7 mouse cellular contexts compared by ENCODE assay signal in genomic region chr2:28582647-28583353, GRCm38 (mm10). TPM values are rescaled to one million over a fixed set of nuclear protein-coding genes. Genes with fewer than 3 reads are reported as not detected.
DNase-seq lines count a peak whose midpoint lies in the region; ATAC-seq lines count a peak whose summit lies in the region.

No protein-coding gene starts in this region.

- H3K4me2 ChIP-seq in embryonic facial prominence, embryonic 11.5 days (ENCODE audit: low read depth, low read length), result peak overlapping the region; percentile 46
- peak overlapping the region; percentile 62 for H3K4me2 ChIP-seq in midbrain, embryonic 13.5 days (replicated peaks)

- peak; percentile 89 for ATAC-seq in embryonic facial prominence, embryonic 11.5 days (replicated peaks; ENCODE audit: insufficient number of reproducible peaks, low FRiP score, low TSS enrichment, low read depth)
- ATAC-seq in granulocyte monocyte progenitor cell, adult 5-6 weeks (replicated peaks; ENCODE audit: poor library complexity, severe bottlenecking), result peak; percentile 83
- ATAC-seq in midbrain, embryonic 13.5 days, result peak; percentile 95

- no peaks in the 10 kb centered on the region for H3K9me3 ChIP-seq in embryonic facial prominence, embryonic 11.5 days (replicated peaks; ENCODE audit: control insufficient read depth, low read length)
- no peaks in the 10 kb centered on the region for H3K9me3 ChIP-seq in limb, embryonic 10.5 days (replicated peaks)
- H3K9me3 ChIP-seq in midbrain, embryonic 13.5 days, result no peaks in the 10 kb centered on the region

- peak overlapping the region; percentile 56 for H3K4me3 ChIP-seq in embryonic facial prominence, embryonic 11.5 days (ENCODE audit: low read depth, low read length)
- peak overlapping the region; percentile 83 for H3K4me3 ChIP-seq in limb, embryonic 10.5 days
- H3K4me3 ChIP-seq in midbrain, embryonic 13.5 days (replicated peaks), result peak overlapping the region; percentile 72

- DNase-seq in adrenal gland, postnatal 14 days, result peak; percentile 93
- peak; percentile 95 for DNase-seq in embryonic facial prominence, embryonic 11.5 days (ENCODE audit: low spot score)
- peak; percentile 88 for DNase-seq in kidney, adult 11 months
- DNase-seq in limb, embryonic 10.5 days (ENCODE audit: low spot score), result peak; percentile 93
- DNase-seq in spleen, adult 12 weeks (ENCODE audit: low spot score), result peak; percentile 88

- peak overlapping the region; percentile 54; the same call in 1 of the 2 replicates for H3K27ac ChIP-seq in embryonic facial prominence, embryonic 11.5 days (replicated peaks; ENCODE audit: low read depth, low read length)
- peak overlapping the region; percentile 96 for H3K27ac ChIP-seq in limb, embryonic 10.5 days
- peak overlapping the region; percentile 94 for H3K27ac ChIP-seq in midbrain, embryonic 13.5 days

- no peaks in the 10 kb centered on the region for H3K27me3 ChIP-seq in embryonic facial prominence, embryonic 11.5 days (ENCODE audit: control insufficient read depth, insufficient read depth, low read length)
- H3K27me3 ChIP-seq in limb, embryonic 10.5 days (ENCODE audit: low read depth, poor library complexity, severe bottlenecking), result no peaks in the 10 kb centered on the region; the same call in 1 of the 2 replicates
- 0 out of 2 replicates have a peak, but pooled peaks cover 4% of the 10 kb centered on the region for H3K27me3 ChIP-seq in midbrain, embryonic 13.5 days

- peaks cover 2% of the 10 kb centered on the region; the same call in 1 of the 2 replicates for H3K36me3 ChIP-seq in embryonic facial prominence, embryonic 11.5 days (replicated peaks; ENCODE audit: control insufficient read depth, insufficient read depth, low read depth, low read length)
- H3K36me3 ChIP-seq in limb, embryonic 10.5 days, result peaks cover 34% of the 10 kb centered on the region
- peaks cover 26% of the 10 kb centered on the region for H3K36me3 ChIP-seq in midbrain, embryonic 13.5 days

- H3K4me1 ChIP-seq in embryonic facial prominence, embryonic 11.5 days (ENCODE audit: control insufficient read depth, insufficient read depth, low read length), result no peaks in the 10 kb centered on the region
- peaks cover 20% of the 10 kb centered on the region for H3K4me1 ChIP-seq in limb, embryonic 10.5 days
- H3K4me1 ChIP-seq in midbrain, embryonic 13.5 days (replicated peaks), result peaks cover 29% of the 10 kb centered on the region

- WGBS in embryonic facial prominence, embryonic 11.5 days, result under 1% methylated on average over 56 of the region's 56 CpGs
- under 1% methylated on average over 56 of the region's 56 CpGs for WGBS in limb, embryonic 10.5 days
- under 1% methylated on average over 56 of the region's 56 CpGs for WGBS in midbrain, embryonic 13.5 days

- H3K9ac ChIP-seq in embryonic facial prominence, embryonic 11.5 days (replicated peaks; ENCODE audit: low read length), result peak overlapping the region; percentile 72
- H3K9ac ChIP-seq in midbrain, embryonic 13.5 days (replicated peaks), result peak overlapping the region; percentile 72

RNA-seq across cellular contexts. Expression of gene Gtf3c5, which starts 0.8 kb away (rescaled TPM):
- 18.7 and 18.9 TPM in 2 replicates for total RNA-seq in adrenal gland, postnatal 14 days (2021)
- 38.5 and 38.8 TPM in 2 replicates for polyA plus RNA-seq in embryonic facial prominence, embryonic 11.5 days (2014; fragmentation: Nextera tagmentation; extraction: Ambion mirVana)
- total RNA-seq in granulocyte monocyte progenitor cell, adult 5-6 weeks (2014; fragmentation: Nextera tagmentation), result 25.9 and 31.5 TPM in 2 replicates
- 12.6 and 16.5 TPM in 2 replicates for total RNA-seq in granulocyte monocyte progenitor cell, adult 5-6 weeks (2017)
- 69.9 and 71.6 TPM in 2 replicates for polyA plus RNA-seq in limb, embryonic 10.5 days (2016; fragmentation: Nextera tagmentation; extraction: Ambion mirVana)
- polyA plus RNA-seq in midbrain, embryonic 13.5 days (2015; fragmentation: Nextera tagmentation; extraction: Ambion mirVana), result 51.0 and 51.6 TPM in 2 replicates

RNA-seq across cellular contexts. Expression of gene Cel, which starts 19.6 kb away (rescaled TPM):
- 0.15 TPM in 1 of 2 replicates, not detected in the other for total RNA-seq in adrenal gland, postnatal 14 days (2021)
- not detected in 2 replicates for polyA plus RNA-seq in embryonic facial prominence, embryonic 11.5 days (2014; fragmentation: Nextera tagmentation; extraction: Ambion mirVana)
- not detected in 2 replicates for total RNA-seq in granulocyte monocyte progenitor cell, adult 5-6 weeks (2014; fragmentation: Nextera tagmentation)
- total RNA-seq in granulocyte monocyte progenitor cell, adult 5-6 weeks (2017), result not detected in 2 replicates
- not detected in 2 replicates for polyA plus RNA-seq in limb, embryonic 10.5 days (2016; fragmentation: Nextera tagmentation; extraction: Ambion mirVana)
- polyA plus RNA-seq in midbrain, embryonic 13.5 days (2015; fragmentation: Nextera tagmentation; extraction: Ambion mirVana), result 0.07 and 0.13 TPM in 2 replicates

RNA-seq across cellular contexts. Expression of gene Gfi1b, which starts 39.0 kb away (rescaled TPM):
- total RNA-seq in adrenal gland, postnatal 14 days (2021), result 2.1 TPM in 1 of 2 replicates, not detected in the other
- 2.1 and 2.6 TPM in 2 replicates for polyA plus RNA-seq in embryonic facial prominence, embryonic 11.5 days (2014; fragmentation: Nextera tagmentation; extraction: Ambion mirVana)
- 1.4 TPM in 1 of 2 replicates, not detected in the other for total RNA-seq in granulocyte monocyte progenitor cell, adult 5-6 weeks (2014; fragmentation: Nextera tagmentation)
- 1.9 and 2.0 TPM in 2 replicates for total RNA-seq in granulocyte monocyte progenitor cell, adult 5-6 weeks (2017)
- 3.5 and 4.2 TPM in 2 replicates for polyA plus RNA-seq in limb, embryonic 10.5 days (2016; fragmentation: Nextera tagmentation; extraction: Ambion mirVana)
- polyA plus RNA-seq in midbrain, embryonic 13.5 days (2015; fragmentation: Nextera tagmentation; extraction: Ambion mirVana), result 0.43 and 0.67 TPM in 2 replicates

RNA-seq across cellular contexts. Expression of gene Tsc1, which starts 58.2 kb away (rescaled TPM):
- total RNA-seq in adrenal gland, postnatal 14 days (2021), result 16.5 and 19.3 TPM in 2 replicates
- 16.4 and 17.9 TPM in 2 replicates for polyA plus RNA-seq in embryonic facial prominence, embryonic 11.5 days (2014; fragmentation: Nextera tagmentation; extraction: Ambion mirVana)
- 17.4 and 23.7 TPM in 2 replicates for total RNA-seq in granulocyte monocyte progenitor cell, adult 5-6 weeks (2014; fragmentation: Nextera tagmentation)
- total RNA-seq in granulocyte monocyte progenitor cell, adult 5-6 weeks (2017), result 11.1 and 12.4 TPM in 2 replicates
- 24.2 and 26.9 TPM in 2 replicates for polyA plus RNA-seq in limb, embryonic 10.5 days (2016; fragmentation: Nextera tagmentation; extraction: Ambion mirVana)
- 37.1 and 38.4 TPM in 2 replicates for polyA plus RNA-seq in midbrain, embryonic 13.5 days (2015; fragmentation: Nextera tagmentation; extraction: Ambion mirVana)

Comparison
In these comparisons a context has a peak if more than half of its experiments do, and no peak if none do; other contexts are left out.
1. Peak in every context shown above with its lines: DNase-seq, ATAC-seq, H3K4me3 ChIP-seq and H3K27ac ChIP-seq.